Mouse (Mus musculus): ENCODE measurements around the gene Pagr1a. TPM values are rescaled to one million over a fixed set of nuclear protein-coding genes. Genes with fewer than 3 reads are reported as not detected.

The Pagr1a gene
- polyA plus RNA-seq, 1 experiment from 2014 or later: 82.7 TPM

DNA sequence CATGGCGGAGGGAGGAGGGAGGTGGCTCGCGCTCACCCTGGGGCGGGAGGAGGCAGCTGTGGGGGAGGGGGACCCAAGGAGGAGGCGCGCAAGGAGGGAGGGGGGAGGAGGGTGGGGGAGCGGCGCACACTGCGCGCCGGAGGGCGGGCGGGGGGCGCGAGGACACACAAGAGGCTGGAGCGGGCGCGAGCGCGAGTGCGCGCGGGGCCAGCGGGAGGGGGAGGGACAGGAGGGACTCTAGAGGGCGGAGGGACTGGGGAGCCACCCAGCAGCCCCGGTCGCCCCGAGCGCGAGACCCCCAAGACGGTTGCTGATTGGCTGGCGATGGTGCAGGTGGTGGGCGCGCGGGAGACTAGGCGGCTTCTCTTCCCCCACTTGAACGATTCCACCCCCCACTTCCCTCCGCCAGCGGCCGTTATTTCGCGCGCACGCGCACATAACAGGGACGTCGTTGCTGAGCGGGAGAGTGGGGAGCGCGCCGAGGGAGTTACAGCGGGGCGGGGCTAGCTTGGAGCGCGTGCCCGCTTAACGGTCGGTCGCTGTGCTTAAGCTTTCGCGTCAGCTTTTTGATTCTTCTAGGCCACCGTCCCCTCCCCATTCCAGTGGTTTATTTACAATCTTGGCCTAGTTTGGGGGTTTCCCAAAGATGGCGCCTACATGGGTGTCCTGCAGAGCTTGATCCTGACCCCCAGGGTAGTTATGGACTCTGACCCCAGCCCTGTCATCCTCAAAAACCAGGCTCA lies 10.0 kb upstream of the Pagr1a start, which contains the start of gene Maz:
Gene Maz (minus strand): TSS at position 54 of the 743 bp plus-strand sequence.
- H3K4me1 ChIP-seq (ENCODE audit: control insufficient read depth, insufficient read depth, low read length): peaks cover 30% of the 10 kb centered on the region
- WGBS: under 1% methylated on average over 48 of the region's 63 CpGs
- H3K9me3 ChIP-seq (ENCODE audit: control insufficient read depth, low read length): no peaks in the 10 kb centered on the region
- ATAC-seq: peak; percentile 82
- no peaks in the 10 kb centered on the region for H3K27me3 ChIP-seq (replicated peaks; ENCODE audit: control insufficient read depth, insufficient read depth, low read length)
- H3K4me2 ChIP-seq (ENCODE audit: low read depth, low read length): peak within 1 kb of the TSS; percentile 92
- peak within 1 kb of the TSS; percentile 69 for H3K4me3 ChIP-seq (ENCODE audit: low read length)
- peak within 1 kb of the TSS; percentile 99 for H3K9ac ChIP-seq (ENCODE audit: low read depth, low read length)
- H3K36me3 ChIP-seq (ENCODE audit: control insufficient read depth, insufficient read depth, low read length): peaks cover 11% of the 10 kb centered on the region
- peak within 1 kb of the TSS; percentile 95 for H3K27ac ChIP-seq (ENCODE audit: low read length)

DNA sequence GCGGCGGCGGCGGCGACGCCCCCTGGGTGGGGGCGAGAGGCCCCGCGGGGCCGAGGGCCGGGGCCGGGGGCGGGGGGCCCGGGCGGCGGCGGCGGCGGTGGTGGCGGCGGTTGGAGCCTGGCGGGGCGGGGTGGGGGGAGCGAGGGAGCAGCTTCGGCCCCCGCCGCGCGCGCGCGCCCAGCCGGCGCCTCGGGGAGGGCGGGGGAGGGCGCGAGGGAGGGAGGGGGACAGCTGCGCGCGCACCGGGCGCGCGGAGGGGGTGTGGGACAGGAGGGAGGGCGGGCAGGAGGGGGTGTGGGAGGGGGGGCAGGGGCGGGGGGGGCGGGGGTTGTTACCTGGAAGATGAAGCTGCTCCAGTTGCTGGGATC lies 9.4 kb upstream of the Pagr1a start:
- Histone ChIP-seq H3K27ac (ENCODE audit: low read length) (peak overlapping the region; percentile 95), H3K27me3 (replicated peaks; ENCODE audit: control insufficient read depth, insufficient read depth, low read length) (no peaks in the 10 kb centered on the region), H3K4me3 (ENCODE audit: low read length) (peak overlapping the region; percentile 69), H3K9me3 (ENCODE audit: control insufficient read depth, low read length) (no peaks in the 10 kb centered on the region), H3K9ac (ENCODE audit: low read depth, low read length) (peak overlapping the region; percentile 99), H3K36me3 (ENCODE audit: control insufficient read depth, insufficient read depth, low read length) (peaks cover 11% of the 10 kb centered on the region), H3K4me2 (ENCODE audit: low read depth, low read length) (peak overlapping the region; percentile 92), H3K4me1 (ENCODE audit: control insufficient read depth, insufficient read depth, low read length) (peaks cover 36% of the 10 kb centered on the region)
- no peak for ATAC-seq
- no CpG with 5 or more reads among the region's 48 CpGs for WGBS

DNA sequence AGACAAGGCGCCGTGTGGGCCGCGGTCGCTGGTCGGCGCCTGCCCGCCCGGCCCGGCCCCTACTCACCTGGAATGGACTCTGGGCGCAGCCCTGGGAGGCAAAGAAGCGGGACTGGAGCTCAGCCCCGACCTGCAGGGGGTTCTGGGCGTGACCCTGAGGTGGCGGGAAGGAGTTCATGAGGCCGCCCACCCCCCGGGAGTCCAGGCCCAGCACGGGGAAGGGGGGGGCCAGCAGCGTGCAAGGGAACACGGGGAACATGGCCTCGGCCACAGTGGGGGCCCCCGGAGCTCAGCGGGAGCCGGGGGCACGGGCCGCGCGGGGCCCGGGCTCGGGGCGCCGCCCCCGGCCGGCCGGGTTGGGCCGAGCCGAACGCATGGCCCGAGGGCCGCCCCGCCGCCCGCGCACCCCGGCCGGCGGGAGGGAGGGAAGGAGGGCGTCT lies 9.0 kb upstream of the Pagr1a start:
- WGBS: 1% methylated on average over 34 of the region's 48 CpGs
- Histone ChIP-seq H3K36me3 (ENCODE audit: control insufficient read depth, insufficient read depth, low read length) (peaks cover 7% of the 10 kb centered on the region), H3K27ac (ENCODE audit: low read length) (peak overlapping the region; percentile 95), H3K4me1 (ENCODE audit: control insufficient read depth, insufficient read depth, low read length) (peaks cover 40% of the 10 kb centered on the region), H3K4me2 (ENCODE audit: low read depth, low read length) (peak overlapping the region; percentile 92), H3K9ac (ENCODE audit: low read depth, low read length) (peak overlapping the region; percentile 99), H3K4me3 (ENCODE audit: low read length) (peak overlapping the region; percentile 69), H3K27me3 (replicated peaks; ENCODE audit: control insufficient read depth, insufficient read depth, low read length) (no peaks in the 10 kb centered on the region), H3K9me3 (ENCODE audit: control insufficient read depth, low read length) (no peaks in the 10 kb centered on the region)
- peak; percentile 53 for ATAC-seq

DNA sequence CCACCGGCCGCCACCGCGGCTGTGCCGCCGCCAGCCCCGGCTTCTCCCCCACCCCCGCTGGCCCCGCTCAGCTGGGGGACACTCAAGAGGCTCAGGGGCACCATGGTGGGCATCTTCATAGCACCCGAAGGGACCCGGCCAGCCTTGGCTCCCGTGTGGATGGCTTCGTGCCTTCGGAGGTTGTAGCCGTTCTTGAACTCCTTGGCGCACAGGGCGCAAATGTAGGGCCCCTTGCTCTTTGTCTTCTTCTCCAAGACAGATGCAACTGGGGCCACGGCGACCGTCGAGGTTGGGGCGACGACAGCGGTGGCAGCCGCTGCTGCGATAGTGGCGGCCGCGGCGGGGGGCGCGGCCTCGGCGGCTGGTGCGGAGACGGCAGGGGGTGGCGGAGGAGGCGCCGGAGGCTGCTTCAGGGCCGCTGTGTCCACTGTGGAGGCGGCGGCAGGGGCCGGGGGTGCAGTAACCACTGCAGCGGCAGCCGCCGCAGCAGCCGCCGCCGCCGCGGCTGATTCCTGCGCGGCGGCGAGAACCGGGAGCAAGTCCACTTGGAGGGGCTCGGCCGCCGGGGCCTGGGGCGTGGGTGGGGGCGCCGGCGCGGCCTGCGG lies 8.5 kb upstream of the Pagr1a start:
- under 1% methylated on average over 54 of the region's 65 CpGs for WGBS
- peak overlapping the region; percentile 95 for H3K27ac ChIP-seq (ENCODE audit: low read length)
- no peaks in the 10 kb centered on the region for H3K27me3 ChIP-seq (replicated peaks; ENCODE audit: control insufficient read depth, insufficient read depth, low read length)
- peaks cover 45% of the 10 kb centered on the region for H3K4me1 ChIP-seq (ENCODE audit: control insufficient read depth, insufficient read depth, low read length)
- H3K36me3 ChIP-seq (ENCODE audit: control insufficient read depth, insufficient read depth, low read length): peaks cover 7% of the 10 kb centered on the region
- H3K9ac ChIP-seq (ENCODE audit: low read depth, low read length): peak overlapping the region; percentile 99
- peak overlapping the region; percentile 92 for H3K4me2 ChIP-seq (ENCODE audit: low read depth, low read length)
- H3K4me3 ChIP-seq (ENCODE audit: low read length): peak overlapping the region; percentile 69
- H3K9me3 ChIP-seq (ENCODE audit: control insufficient read depth, low read length): no peaks in the 10 kb centered on the region
- no peak for ATAC-seq

DNA sequence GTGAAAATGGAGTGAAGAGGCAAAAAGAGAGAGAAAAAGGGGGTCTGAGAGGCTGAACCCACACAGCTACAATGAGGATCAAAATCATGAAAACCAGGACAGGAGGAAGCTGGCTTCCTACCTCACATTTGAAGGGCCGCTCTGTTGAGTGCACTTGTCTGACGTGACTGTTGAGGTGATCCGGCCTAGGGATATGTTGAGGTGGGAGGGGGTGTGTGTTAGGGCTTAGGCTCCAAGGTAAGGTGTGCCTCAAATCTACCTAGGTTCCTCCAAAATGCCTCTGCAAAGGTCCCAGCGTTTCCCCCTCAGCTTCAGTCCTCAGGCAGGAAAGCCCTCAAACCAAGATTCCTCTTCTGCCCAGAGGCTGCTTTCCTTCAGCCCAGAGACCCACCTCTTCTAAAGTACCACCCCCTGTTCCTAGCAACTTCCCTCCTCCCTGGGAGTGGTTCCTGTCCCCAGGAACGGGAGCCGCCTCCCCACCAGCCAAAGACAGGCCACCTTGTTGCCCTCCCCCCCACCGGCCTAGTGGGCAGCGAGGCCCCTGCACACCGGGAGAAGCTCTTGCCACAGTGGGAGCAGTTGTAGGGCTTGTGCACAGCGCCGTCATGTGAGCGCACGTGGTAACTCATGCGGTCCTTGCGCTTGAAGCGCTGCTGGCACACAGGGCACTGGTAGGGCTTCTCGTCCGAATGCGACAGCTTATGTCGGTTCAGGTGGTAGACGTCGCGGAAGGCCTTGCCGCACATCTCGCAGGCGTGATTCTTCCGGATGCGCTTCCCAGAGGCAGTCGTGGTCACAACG lies 7.8 kb upstream of the Pagr1a start:
- Histone ChIP-seq H3K9me3 (ENCODE audit: control insufficient read depth, low read length) (no peaks in the 10 kb centered on the region), H3K36me3 (ENCODE audit: control insufficient read depth, insufficient read depth, low read length) (peaks cover 7% of the 10 kb centered on the region), H3K27me3 (replicated peaks; ENCODE audit: control insufficient read depth, insufficient read depth, low read length) (no peaks in the 10 kb centered on the region), H3K27ac (ENCODE audit: low read length) (peak overlapping the region; percentile 95), H3K4me2 (ENCODE audit: low read depth, low read length) (peak overlapping the region; percentile 92), H3K4me3 (ENCODE audit: low read length) (peak overlapping the region; percentile 69), H3K4me1 (ENCODE audit: control insufficient read depth, insufficient read depth, low read length) (peaks cover 52% of the 10 kb centered on the region), H3K9ac (ENCODE audit: low read depth, low read length) (peak overlapping the region; percentile 99)
- peak; percentile 45 for ATAC-seq
- WGBS: under 1% methylated on average over 30 of the region's 30 CpGs

DNA sequence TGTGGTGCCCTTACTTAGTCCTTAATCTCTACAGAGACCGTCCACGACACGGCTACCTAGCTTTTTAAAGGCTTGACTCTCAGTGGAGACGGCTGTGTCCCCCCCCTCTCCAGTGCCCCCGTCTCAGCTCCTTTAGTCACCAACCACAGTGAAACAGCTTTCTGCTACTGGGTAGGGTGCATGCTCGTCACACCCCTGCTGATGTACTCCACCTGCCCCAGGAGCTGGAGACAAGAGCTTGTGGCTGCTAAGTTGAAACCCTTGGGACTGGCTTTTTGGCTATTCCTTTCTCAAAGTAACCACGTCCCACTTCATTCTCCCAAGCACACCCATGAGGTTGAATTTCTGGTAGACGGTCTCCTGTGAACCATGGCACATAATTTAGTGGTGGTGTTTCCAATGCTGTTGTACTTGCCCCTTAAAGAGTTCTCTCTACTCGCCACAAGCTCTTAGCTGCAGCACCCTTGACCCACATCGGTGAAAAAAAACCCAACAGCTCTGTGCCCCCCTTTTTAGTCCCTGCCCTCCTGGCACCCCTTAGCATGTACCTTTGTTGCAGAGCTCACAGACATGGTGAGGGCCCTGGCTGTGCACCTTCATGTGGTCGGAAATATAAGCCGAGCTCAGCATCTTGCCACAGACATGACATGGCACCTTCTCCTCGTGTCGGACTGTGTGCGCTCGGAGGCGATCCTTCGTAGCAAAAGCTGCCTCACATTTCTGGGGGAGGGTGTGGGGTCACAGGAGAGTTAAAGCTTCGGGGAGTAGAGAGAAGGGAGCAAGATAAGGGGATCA lies 6.9 kb upstream of the Pagr1a start:
- 17% methylated on average over 19 of the region's 19 CpGs for WGBS
- H3K4me1 ChIP-seq (ENCODE audit: control insufficient read depth, insufficient read depth, low read length): peaks cover 61% of the 10 kb centered on the region
- no peak for ATAC-seq

DNA sequence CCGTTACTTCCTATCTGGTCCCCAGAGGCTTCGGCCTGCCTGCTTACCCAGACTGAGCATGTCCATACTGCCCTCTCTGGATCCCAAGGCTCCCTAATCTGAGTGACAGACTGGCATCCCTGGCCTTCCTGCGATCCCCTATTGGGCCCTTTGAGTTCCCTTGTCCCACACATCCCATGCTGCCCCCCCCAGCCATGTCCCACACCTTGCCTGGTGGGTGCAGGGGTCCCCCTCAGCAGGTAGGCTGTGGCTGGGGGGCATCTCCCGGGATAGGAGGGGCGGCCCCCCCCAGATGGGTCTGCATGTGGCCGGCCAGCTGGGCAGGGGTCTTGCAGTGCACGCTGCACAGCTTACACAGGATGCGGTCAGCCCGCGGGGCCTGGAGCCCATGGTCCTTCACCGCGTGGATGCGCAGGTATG lies 6.1 kb upstream of the Pagr1a start:
- peaks cover 7% of the 10 kb centered on the region for H3K36me3 ChIP-seq (ENCODE audit: control insufficient read depth, insufficient read depth, low read length)
- WGBS: 75% methylated on average over 13 of the region's 13 CpGs
- H3K4me2 ChIP-seq (ENCODE audit: low read depth, low read length): peak overlapping the region; percentile 92
- peak overlapping the region; percentile 69 for H3K4me3 ChIP-seq (ENCODE audit: low read length)
- no peaks in the 10 kb centered on the region for H3K27me3 ChIP-seq (replicated peaks; ENCODE audit: control insufficient read depth, insufficient read depth, low read length)
- H3K9me3 ChIP-seq (ENCODE audit: control insufficient read depth, low read length): no peaks in the 10 kb centered on the region
- H3K9ac ChIP-seq (ENCODE audit: low read depth, low read length): peak overlapping the region; percentile 99
- 0 out of 2 replicates have a peak overlapping the region, but pooled peaks have one; percentile 29 for H3K27ac ChIP-seq (ENCODE audit: low read length)
- peaks cover 67% of the 10 kb centered on the region for H3K4me1 ChIP-seq (ENCODE audit: control insufficient read depth, insufficient read depth, low read length)
- ATAC-seq: no peak

More for the DNA sequence above, 6.9 kb upstream of the Pagr1a start:
- Histone ChIP-seq H3K36me3 (ENCODE audit: control insufficient read depth, insufficient read depth, low read length) (peaks cover 7% of the 10 kb centered on the region), H3K4me2 (ENCODE audit: low read depth, low read length) (peak overlapping the region; percentile 92), H3K27ac (ENCODE audit: low read length) (peak overlapping the region; percentile 95; the same call in 1 of the 2 replicates), H3K9ac (ENCODE audit: low read depth, low read length) (peak overlapping the region; percentile 99), H3K9me3 (ENCODE audit: control insufficient read depth, low read length) (no peaks in the 10 kb centered on the region), H3K4me3 (ENCODE audit: low read length) (peak overlapping the region; percentile 69), H3K27me3 (replicated peaks; ENCODE audit: control insufficient read depth, insufficient read depth, low read length) (no peaks in the 10 kb centered on the region)

DNA sequence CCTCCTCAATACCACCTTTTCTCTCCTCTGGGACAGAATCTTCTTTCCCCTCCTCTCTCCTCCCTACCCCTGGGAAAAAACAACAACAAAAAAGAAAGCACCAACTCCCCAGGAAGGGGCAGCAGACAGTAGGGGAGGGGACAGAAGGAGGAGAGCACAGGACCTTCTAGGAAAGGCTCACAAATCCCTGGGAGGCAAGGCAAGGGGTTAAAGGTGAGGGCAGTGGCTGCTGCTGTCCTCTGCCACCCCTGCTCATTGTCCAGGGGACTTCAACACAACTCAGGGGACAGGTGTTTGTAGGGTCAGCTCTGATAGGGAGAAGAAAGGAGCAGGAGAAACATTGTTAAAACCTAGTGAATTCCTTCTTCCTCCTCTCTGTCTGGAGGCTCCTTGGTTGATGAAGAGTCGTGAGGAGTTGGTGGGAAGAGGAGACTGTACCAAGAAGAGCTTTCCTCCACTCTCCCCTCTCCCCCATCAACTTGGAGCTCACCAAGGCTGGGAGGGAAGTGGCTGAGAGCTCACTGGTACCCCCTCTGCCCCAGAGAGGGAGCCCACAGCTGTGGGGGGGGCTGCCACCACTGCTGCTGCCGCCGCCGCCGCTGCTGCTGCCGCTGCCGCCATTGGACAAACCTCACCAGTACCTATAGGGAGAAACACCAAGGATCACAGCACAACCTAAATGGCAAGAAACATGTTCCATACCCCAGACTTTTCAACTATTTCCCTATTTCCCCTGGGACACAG lies 5.5 kb upstream of the Pagr1a start:
- Histone ChIP-seq H3K4me2 (ENCODE audit: low read depth, low read length) (peak overlapping the region; percentile 92), H3K9ac (ENCODE audit: low read depth, low read length) (peak overlapping the region; percentile 99; the same call in 1 of the 2 replicates), H3K27ac (ENCODE audit: low read length) (no peak overlapping the region), H3K4me1 (ENCODE audit: control insufficient read depth, insufficient read depth, low read length) (peaks cover 67% of the 10 kb centered on the region), H3K36me3 (ENCODE audit: control insufficient read depth, insufficient read depth, low read length) (peaks cover 7% of the 10 kb centered on the region), H3K27me3 (replicated peaks; ENCODE audit: control insufficient read depth, insufficient read depth, low read length) (no peaks in the 10 kb centered on the region), H3K9me3 (ENCODE audit: control insufficient read depth, low read length) (no peaks in the 10 kb centered on the region), H3K4me3 (ENCODE audit: low read length) (peak overlapping the region; percentile 69; the same call in 1 of the 2 replicates)
- no peak for ATAC-seq
- 89% methylated on average over 6 of the region's 7 CpGs for WGBS

All from intestine, embryonic 16.5 days (tissue).